Mouse (Mus musculus) G1E (cell line): ENCODE data around the gene Ms4a2. TPM values are rescaled to one million over a fixed set of nuclear protein-coding genes. Genes with fewer than 3 reads are reported as not detected.

Source experiments
- ATAC-seq: 2 replicates; pipeline ENCODE4 v1.8.0; 2016; ENCODE audit warnings: mild to moderate bottlenecking; ENCODE audit not compliant: insufficient number of reproducible peaks, poor library complexity, low FRiP score, severe bottlenecking; ENCODE audit errors: extremely low read depth
- DNase-seq: peaks from one replicate; pipeline ENCODE4 v3.0.0; 2012; ENCODE audit warnings: low spot score
- H3K27me3 ChIP-seq: 2 replicates; pipeline ENCODE4 v1.6.1; 2012; ENCODE audit warnings: mild to moderate bottlenecking, low read length, inconsistent platforms; ENCODE audit not compliant: insufficient read depth
- H3K36me3 ChIP-seq: replicated peaks from 2 replicates; pipeline ENCODE3; 2012; ENCODE audit warnings: mild to moderate bottlenecking, inconsistent platforms
- H3K4me1 ChIP-seq: 2 replicates; pipeline ENCODE4 v1.6.1; 2012; ENCODE audit warnings: low read depth, low read length, inconsistent platforms, mixed read lengths; ENCODE audit not compliant: insufficient read depth
- H3K4me3 ChIP-seq: 2 replicates; pipeline ENCODE4 v1.5.1; 2012; ENCODE audit warnings: low read depth, mild to moderate bottlenecking, inconsistent platforms, low read length, moderate library complexity, mixed read lengths
- H3K9me3 ChIP-seq: replicated peaks from 2 replicates; pipeline ENCODE4 v1.6.1; 2012; ENCODE audit warnings: inconsistent platforms
- CTCF ChIP-seq: IDR thresholded peaks from 2 replicates; pipeline ENCODE4 v1.5.1; 2012; ENCODE audit warnings: low read depth, low read length, inconsistent platforms, mixed read lengths
- GATA1 ChIP-seq: IDR thresholded peaks from 2 replicates; pipeline ENCODE4 v1.6.1; 2012; ENCODE audit warnings: borderline replicate concordance, low read length, inconsistent platforms, mixed read lengths
- GATA2 ChIP-seq: IDR thresholded peaks from 2 replicates; pipeline ENCODE4 v1.6.1; 2012; ENCODE audit warnings: low read depth, low read length, inconsistent platforms, borderline replicate concordance
- POLR2AphosphoS5 ChIP-seq: IDR thresholded peaks from 2 replicates; pipeline ENCODE4 v1.6.1; 2012; ENCODE audit warnings: low read depth, low read length, inconsistent platforms; ENCODE audit not compliant: insufficient replicate concordance
- TAL1 ChIP-seq: conservative IDR thresholded peaks from 2 replicates; pipeline ENCODE4 v1.6.1; 2012; ENCODE audit warnings: low read depth, low read length, inconsistent platforms, mixed read lengths
- polyA plus RNA-seq: library from polyadenylated mRNA; stranded (reverse); fragments of >175 nt; gene quantifications from 2 replicates; pipeline ENCODE4 v1.2.3, GENCODE M21; 2012
- total RNA-seq, 2 experiments: library from RNA; stranded (forward) in 1 of 2; stranded (reverse) in 1 of 2; fragments of 200-1000 nt in 1 of 2; fragments of >200 nt in 1 of 2; fragmentation: Nextera tagmentation in 1 of 2; gene quantifications; 2 replicates each; pipeline ENCODE4 v1.2.3; 2014 to 2017

Ms4a2 gene
- total and polyA plus RNA-seq, 3 experiments: 0.03 to 19.1 (median 1.4) TPM

GRCm38 (mm10) chr19:11640732-11641131, 17.2 kb upstream of the Ms4a2 start, which contains the start of gene Ms4a3:
Ms4a3 (minus strand) TSS chr19:11640851.
- ATAC-seq: no peak
- no peak for DNase-seq
- Histone ChIP-seq H3K4me3 (no peak within 1 kb of the TSS), H3K4me1 (peaks cover 12% of the 10 kb centered on the region), H3K36me3 (no peaks in the 10 kb centered on the region), H3K27me3 (0 out of 2 replicates have a peak, but pooled peaks cover 5% of the 10 kb centered on the region), H3K9me3 (no peaks in the 10 kb centered on the region)
- TF ChIP-seq CTCF: no peak
- no peak for TF ChIP-seq GATA2
- TF ChIP-seq TAL1: no peak
- no peak for TF ChIP-seq POLR2AphosphoS5
- no peak for TF ChIP-seq GATA1

DNA sequence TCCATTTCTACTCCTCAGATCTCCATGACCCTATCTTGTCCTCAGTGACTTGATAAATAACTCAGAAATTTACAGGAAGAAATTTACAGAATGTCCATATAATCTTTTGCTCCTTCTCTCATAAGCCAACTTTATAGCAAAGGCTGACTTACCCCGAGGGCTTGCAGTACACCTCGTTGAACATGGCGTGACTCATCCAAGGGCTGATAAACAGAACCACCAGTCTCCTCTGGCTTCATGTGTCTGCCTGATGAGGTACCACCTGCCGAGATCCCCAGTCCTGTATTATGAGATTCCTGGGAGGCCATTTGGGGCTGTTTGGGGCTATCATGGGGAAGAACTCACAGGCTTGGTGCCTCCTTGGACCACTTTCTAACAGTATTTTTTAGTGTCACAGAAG, 15.5 kb upstream of the Ms4a2 start:
- TF ChIP-seq GATA1 (no peak), TAL1 (no peak)
- H3K4me1 ChIP-seq: peaks cover 24% of the 10 kb centered on the region
- DNase-seq: no peak
- H3K9me3 ChIP-seq: no peaks in the 10 kb centered on the region
- H3K27me3 ChIP-seq: no peaks in the 10 kb centered on the region
- no peaks in the 10 kb centered on the region for H3K36me3 ChIP-seq
- no peak for ATAC-seq
- H3K4me3 ChIP-seq: no peak overlapping the region

DNA sequence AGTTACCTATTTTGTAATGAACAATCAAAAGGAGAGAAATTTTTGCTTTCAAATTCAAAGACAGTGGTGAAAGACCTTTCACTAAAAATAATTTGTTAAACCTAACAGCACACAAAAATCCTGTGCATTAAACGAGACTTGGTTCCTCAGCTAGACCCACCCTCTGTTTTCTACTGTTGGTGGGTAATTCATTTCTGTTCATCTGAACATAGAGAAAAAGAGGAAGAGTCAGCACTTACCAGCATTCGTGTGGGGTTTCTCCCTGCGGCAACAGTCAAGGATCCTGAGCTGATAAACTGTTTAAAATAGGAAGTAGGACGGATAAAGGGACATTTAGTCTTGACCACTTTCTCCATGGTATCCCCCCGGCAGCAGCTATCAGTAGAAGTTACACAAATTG, 12.1 kb upstream of the Ms4a2 start:
- H3K9me3 ChIP-seq: no peaks in the 10 kb centered on the region
- H3K4me3 ChIP-seq: no peak overlapping the region
- TF ChIP-seq GATA2 (no peak), POLR2AphosphoS5 (no peak), GATA1 (no peak), TAL1 (no peak), CTCF (no peak)
- no peak for DNase-seq
- H3K4me1 ChIP-seq: peaks cover 34% of the 10 kb centered on the region
- ATAC-seq: peak; percentile 22; the same call in 1 of the 2 replicates
- H3K27me3 ChIP-seq: no peaks in the 10 kb centered on the region
- no peaks in the 10 kb centered on the region for H3K36me3 ChIP-seq

DNA sequence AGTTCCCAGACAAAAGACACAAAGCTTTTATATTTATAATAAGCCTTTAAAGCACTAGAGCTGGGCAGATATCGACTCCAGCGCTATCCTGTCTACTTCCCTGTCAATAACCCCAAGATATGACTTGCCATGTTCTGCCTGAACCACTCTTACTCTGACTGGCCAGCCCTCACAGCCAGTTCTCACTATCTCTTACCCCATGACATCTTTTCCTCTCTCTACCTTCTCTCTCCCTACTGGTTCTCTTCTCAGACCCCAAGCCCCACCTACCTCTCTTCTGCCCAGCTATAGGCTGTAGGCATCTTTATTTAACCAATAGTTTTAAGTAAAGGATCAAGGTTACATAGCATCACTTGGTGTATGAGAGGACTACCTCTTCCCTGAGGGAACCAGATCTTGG, 10.8 kb upstream of the Ms4a2 start:
- Histone ChIP-seq H3K9me3 (no peaks in the 10 kb centered on the region), H3K27me3 (no peaks in the 10 kb centered on the region), H3K36me3 (no peaks in the 10 kb centered on the region), H3K4me3 (no peak overlapping the region), H3K4me1 (peaks cover 33% of the 10 kb centered on the region)
- ATAC-seq: no peak
- TF ChIP-seq TAL1 (no peak), GATA1 (no peak), POLR2AphosphoS5 (no peak), GATA2 (no peak), CTCF (no peak)
- DNase-seq: no peak

- Histone ChIP-seq H3K27me3 (no peaks in the 10 kb centered on the region), H3K4me1 (peaks cover 29% of the 10 kb centered on the region), H3K4me3 (no peak overlapping the region), H3K36me3 (no peaks in the 10 kb centered on the region), H3K9me3 (no peaks in the 10 kb centered on the region)
- ATAC-seq (no peak), DNase-seq (no peak)
- TF ChIP-seq CTCF (no peak), TAL1 (no peak), POLR2AphosphoS5 (no peak), GATA2 (no peak), GATA1 (no peak)
Measured at GRCm38 (mm10) chr19:11633732-11634131, 10.2 kb upstream of the Ms4a2 start.

DNA sequence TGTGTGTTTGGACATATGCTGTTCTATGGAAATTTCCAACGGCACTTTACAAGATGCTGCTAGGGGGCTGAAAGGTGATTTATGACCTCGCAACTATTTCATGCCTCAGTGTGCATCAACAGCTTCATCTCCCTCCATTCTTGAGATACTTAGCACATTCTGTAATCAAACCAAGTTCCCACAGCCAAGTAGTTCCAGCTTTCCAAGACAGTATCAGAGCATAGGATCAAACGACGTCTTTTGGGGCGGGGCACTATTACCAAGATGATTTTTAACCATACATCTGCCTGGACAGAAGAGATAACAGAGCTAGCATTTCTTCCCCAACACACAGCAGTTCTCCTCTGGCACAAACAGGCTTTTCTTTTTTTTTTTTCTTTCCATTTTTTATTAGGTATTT, 1.7 kb upstream of the Ms4a2 start:
- Histone ChIP-seq H3K4me3 (no peak overlapping the region; the same call in 1 of the 2 replicates), H3K9me3 (no peaks in the 10 kb centered on the region), H3K27me3 (no peaks in the 10 kb centered on the region), H3K36me3 (no peaks in the 10 kb centered on the region), H3K4me1 (peaks cover 30% of the 10 kb centered on the region)
- no peak for TF ChIP-seq GATA2
- TF ChIP-seq CTCF: no peak
- peak; percentile 53 for TF ChIP-seq TAL1
- ATAC-seq (no peak; the same call in 1 of the 2 replicates), DNase-seq (no peak)

- no peak for TF ChIP-seq CTCF
- no peak for TF ChIP-seq GATA1
- TF ChIP-seq GATA2: no peak
- no peak for TF ChIP-seq POLR2AphosphoS5
- no peak for TF ChIP-seq TAL1
- Histone ChIP-seq H3K4me3 (no peak overlapping the region; the same call in 1 of the 2 replicates), H3K4me1 (peaks cover 32% of the 10 kb centered on the region), H3K27me3 (no peaks in the 10 kb centered on the region), H3K36me3 (no peaks in the 10 kb centered on the region), H3K9me3 (no peaks in the 10 kb centered on the region)
- DNase-seq: no peak
- no peak for ATAC-seq
Measured at GRCm38 (mm10) chr19:11624800-11625199, 1.3 kb upstream of the Ms4a2 start.
